Mouse (Mus musculus) retina, adult 2 months (tissue): Measurements from ENCODE around the gene Hsph1.

Experiments used
- DNase-seq: peaks from one replicate; pipeline ENCODE4 v3.0.0-alpha.2; 2012; ENCODE audit warnings: low read depth, low spot score

Gene Hsph1

DNA sequence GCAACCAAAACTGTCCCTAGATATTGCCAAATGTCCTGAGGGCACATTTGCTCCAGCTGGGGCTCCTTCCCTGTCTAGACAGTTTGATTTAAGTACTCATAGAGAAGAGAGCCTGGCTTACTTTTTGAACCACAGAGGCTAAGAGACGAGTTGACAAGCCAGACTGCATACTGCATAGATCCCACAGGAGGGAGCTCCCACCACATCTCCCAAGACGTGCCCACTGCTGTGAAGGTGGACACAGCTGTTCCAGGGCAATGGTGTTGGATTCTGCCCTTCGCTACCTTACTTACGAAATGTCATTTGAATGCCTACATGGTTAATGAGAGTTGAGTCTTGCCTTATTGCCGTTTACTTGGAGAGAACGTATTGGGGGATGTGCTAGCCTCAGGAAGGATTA, 6.2 kb upstream of the Hsph1 start:
- DNase-seq, result no peak

DNA sequence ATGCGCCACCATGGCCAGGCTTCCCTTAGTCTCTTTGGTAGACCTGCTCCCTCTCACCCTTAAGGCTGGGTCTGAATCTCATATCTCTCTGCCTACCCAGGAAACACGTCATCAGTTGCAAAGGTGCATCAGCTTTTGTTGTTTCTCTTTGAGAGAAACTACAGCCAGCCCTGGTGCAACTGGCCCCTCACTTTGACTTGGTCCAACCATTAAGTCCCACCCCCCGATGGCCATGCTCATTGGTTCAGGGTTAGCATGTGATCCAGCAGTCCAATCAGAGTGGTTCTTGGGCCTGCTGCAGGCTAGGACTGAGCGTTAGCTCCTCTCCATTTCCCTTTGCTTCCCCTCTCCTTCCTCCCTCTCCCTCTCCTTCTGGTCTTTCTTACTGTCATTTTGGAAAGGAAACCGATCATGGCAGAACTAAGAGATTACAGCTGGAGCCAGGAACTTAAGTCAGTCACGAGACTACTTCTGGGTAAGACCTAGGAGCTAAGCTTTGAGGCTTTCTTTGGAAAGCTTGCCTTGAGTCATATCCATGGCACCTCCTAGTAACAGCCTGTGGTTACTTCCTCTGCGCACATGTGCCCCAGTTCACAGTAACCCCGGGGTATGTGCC, 5.2 kb upstream of the Hsph1 start:
- DNase-seq, result no peak

- no peak for DNase-seq
Measured at GRCm38 (mm10) chr5:149637306-149637705, 1.1 kb upstream of the Hsph1 start.

DNA sequence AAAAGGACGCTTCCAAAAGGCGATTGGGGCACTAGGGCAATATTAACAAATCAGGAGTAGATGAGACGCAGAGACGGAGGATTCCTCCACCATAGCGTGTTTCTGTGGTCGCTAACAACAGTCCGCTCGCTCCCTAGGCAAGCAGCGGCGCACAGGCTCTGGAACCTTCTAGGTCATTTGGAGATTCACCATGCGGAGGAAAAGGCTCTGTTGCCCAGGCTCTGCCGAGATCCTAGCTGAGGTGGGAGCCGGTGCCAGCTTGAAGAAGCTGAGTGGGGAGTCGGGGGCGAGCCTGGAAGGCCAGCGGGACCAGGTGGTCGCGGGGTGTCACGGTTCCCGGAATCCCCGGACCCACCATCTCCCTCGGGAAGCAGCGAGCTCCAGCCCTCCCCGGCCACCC, 620 bp downstream of the Hsph1 start:
- no peak for DNase-seq

DNA sequence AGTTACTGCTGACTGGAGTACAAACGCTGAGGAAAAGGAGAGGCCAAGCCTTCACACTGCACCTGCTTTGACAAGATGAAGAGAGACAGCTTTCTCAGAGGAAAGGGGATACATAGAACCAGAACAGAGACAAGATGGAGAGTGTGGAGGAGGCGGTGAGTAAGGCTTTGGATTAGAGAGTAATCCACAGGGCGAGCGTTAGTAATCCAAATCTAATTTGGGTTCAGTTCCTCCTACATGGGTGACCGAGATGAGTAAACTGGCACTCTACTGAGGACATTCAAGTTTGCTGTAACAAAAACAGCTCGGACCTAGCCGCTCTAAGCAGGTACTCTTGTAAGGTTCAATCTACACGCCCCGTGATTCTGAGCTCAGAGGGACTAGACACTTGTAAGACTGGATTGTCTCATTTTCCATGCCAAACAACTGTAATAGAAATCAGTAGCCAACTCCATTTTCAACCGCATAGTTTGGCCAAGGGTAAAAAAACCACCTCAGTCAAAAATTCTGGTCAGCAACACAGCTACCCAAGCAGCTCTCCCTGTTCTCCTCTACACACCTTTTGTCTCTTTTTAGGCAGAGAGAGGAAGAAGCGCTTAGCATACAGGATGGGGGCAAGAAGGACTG, 1.7 kb downstream of the Hsph1 start:
- no peak for DNase-seq

- no peak for DNase-seq
Measured at GRCm38 (mm10) chr5:149625547-149625946, 10.6 kb downstream of the Hsph1 start.

DNA sequence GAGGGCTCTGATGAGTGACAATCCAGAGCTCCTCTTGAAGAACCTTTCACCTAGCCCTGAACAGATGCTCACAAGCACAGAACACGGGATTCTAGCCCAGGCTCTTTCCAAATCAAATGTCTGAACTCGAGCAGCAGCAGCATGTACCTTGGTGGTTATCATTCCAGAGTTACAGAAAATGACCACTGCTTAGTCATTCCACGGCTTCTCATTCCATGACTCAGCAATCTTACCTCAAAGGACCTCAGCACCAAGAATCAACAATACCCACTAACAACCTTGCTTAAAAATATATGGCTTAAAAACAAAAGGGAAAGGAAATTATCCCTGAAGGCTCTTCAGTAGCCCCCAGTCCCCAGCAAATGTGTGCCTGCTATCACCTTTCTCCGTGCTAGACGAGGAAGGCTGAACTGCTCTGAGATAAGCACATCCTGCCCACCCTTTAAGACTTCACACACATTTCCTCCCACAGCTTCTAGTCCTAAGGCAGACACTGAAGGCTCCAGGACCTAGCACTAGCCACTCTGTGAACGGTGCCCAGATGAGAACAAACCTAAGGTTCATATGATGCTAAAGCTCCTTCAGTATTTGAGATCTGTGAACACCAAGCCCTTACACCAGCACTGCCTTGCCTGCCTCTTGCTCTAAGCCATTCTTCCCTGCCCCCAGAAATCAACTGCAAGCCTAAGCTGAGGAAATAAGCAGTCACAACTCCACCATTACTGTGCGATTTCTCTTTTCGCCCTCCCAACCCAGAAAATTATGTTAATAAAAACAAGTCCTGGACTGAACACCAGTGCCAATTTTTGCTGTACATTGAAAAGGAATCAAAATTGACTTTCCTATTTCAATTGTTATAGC, 12.1 kb downstream of the Hsph1 start:
- DNase-seq, result no peak

DNA sequence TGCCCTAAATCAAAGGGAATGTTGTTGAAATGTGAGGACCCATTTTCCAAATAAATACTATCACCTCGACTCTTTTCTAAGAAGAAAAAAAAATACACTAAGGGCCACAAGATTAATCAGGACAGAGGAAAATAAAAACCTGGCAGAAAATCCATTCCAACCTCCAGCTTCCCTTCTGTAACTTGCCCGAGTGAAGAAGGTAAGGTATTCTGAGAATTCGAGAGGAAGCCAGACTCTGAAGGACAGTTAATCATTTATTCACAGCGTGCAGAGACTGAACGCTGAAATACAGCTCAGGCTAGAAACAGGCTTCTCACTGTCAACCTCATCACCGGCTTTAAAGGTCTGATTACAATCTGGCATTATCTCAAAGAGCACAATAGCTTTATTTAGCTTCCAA, 13.5 kb downstream of the Hsph1 start:
- DNase-seq, result no peak

DNA sequence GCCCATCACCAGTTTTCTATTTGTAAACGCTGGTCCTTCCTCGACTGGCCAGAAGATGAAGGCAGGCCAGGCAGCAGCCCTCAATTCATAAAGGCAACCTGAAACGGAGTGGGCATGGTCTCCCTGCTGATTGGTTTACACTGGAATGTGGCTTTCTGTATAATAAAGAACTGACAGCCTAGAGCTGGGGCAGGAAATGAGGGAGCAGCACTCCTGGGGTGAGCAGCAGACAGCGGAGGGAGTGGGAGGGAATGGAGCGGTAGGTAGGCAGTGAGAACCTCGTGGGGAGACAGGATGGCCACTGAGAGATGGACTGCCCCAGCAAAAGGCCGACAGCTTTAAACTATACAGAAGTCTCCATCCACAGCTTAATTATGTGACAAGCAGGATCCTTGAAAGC, 14.0 kb downstream of the Hsph1 start:
- no peak for DNase-seq

DNA sequence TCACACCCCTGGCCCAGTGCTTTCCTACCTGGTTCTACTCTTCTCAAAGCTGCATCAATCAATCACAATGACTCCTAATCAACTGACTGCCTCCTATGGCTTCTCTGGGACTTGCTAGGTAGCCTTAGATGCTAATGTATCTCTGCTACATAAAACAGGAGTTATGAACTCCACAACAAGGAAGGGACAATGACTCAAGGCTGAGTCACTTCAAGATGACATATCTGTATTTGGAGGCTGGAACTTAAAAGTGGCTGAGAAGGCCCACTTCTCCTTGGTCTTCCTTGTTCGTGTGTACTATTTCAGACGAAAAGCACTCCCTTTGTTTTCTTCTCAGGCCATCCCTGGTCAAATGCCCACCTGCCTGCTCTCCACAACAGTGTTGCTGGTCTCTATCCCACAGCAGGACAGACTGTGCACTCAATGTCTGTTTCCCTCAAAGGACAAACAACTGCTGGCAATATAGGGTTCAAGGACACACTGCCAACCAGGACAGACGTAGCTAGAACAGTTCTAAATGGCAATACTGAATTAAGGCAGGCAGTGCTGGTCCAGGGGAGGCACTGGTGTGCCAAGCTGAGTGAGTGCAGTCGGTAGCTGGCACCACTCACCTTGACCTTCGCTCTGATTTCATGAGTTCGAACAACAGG, 18.3 kb downstream of the Hsph1 start:
- DNase-seq, result no peak

- DNase-seq, result no peak
Measured at GRCm38 (mm10) chr5:149616817-149617216, 19.4 kb downstream of the Hsph1 start.

GRCm38 (mm10) chr5:149616138-149616537, 20.0 kb downstream of the Hsph1 start:
- no peak for DNase-seq

DNA sequence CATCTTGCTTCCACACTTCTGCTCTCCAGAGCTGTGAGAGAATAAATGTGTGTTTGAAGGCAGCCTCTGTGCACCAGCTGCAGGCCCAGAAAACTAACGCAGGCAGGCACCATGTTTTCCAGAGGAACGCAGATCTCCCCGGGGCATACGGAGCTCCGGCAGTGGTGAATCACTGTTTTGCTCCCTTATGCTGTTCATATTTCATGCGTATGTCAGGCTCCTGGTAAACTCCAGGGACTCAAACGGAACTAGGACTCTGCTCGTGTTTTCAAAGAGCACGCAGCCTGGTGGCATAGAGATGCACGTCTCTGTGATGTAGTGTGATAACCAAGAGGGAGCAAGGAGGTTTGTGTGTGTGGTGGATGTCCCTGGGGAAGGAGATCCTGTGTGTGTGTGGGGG, 23.4 kb downstream of the Hsph1 start:
- no peak for DNase-seq

GRCm38 (mm10) chr5:149612165-149612518, 24.0 kb downstream of the Hsph1 start:
- DNase-seq, result no peak

DNA sequence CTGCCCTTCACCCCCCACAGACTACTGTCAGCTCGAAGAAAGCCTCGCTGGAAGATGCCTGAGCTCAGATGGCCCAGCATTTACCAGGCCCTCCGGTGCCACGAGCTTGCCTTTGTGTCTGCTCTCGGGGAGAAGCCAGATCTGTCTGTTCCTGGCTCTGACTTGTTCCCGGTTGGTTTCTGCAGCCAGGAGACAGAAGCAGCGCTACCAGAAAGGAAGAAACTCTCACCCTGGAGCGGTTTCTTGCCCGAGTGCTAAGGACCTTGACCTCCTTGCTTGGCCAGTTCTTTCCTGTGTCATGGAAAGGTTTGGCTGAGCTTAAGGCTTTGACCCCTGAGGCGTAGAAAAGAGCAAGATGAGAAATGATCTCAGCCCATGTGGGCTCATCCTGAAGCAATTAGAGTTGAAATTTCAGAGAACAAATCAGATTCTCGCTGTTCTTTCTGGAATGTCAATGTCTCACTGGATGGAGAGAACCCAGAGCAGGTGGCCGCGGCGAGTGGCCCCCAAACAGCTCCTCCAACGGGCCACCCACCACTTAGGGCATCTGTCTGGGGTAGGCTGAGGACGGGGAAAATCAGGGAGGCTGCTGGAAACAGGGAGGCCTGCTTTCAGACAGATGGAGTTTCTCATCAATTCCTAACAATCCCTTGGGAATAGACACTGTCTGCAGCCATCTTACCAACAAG, 24.6 kb downstream of the Hsph1 start:
- DNase-seq, result no peak

GRCm38 (mm10) chr5:149607083-149607720, 29.0 kb downstream of the Hsph1 start:
- no peak for DNase-seq

DNA sequence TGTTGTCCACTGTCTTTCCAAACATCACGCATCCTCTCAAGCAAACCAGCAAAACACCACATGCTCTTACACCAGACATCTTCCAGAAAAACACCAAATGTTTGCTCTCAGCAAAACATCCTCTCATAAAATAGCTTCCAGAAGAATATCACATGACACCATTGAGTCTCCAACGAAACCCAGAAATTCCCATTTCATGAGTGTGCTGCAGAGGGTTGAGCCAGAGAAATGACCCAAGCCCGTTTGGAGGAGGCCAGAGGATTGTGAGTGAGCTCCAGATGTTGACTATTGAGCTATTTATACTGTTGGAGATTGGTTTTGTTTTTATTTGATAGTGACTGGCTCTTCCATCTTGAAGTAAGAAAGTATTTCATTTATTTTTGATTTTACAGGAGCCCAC, 32.9 kb downstream of the Hsph1 start:
- DNase-seq, result no peak

DNA sequence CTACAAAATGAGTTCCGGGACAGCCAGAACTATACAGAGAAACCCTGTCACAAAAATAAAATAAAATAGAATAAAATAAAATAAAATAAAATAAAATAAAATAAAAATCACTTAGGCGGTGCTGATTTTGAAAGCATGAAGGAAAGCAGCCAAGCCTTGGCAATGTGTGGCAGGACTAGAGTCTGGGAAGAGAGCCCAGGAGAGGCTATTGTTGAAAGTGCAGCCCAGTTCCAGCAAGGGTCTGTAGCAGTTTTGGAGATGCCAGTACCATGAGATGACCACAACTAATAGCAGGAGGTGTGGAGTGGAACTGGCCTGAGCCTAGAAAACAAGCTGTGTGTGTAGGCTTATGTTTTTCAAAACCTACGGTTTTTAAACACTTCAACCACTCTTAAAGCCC, 34.2 kb downstream of the Hsph1 start:
- no peak for DNase-seq

- DNase-seq, result no peak
Measured at GRCm38 (mm10) chr5:149597351-149597750, 38.8 kb downstream of the Hsph1 start.

DNA sequence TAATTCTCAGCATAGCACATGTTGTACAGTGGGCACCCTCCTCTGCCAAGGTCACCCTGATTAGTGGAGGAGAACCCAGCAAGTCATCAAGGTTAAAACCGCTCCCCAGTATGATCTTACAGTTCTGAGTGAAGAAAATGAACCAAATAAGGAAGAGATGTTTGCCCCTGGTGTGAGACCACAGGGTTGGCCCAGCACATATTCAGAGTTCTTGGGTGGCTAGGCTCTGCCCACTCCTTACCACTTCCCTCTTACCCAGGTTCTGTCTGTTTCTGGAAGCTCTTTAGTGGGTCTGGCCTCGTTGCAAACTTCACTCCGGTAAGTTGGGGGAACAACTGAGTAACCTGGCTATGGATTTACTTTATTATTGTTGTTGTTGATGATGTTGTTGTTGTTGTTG, 42.0 kb downstream of the Hsph1 start:
- no peak for DNase-seq

- DNase-seq, result no peak
Measured at GRCm38 (mm10) chr5:149589932-149590331, 46.2 kb downstream of the Hsph1 start.
